Mouse (Mus musculus) testis, adult 2 months (tissue): Measurements from ENCODE around the gene Slc7a1.

Experiments
- CTCF ChIP-seq: fragments of 200-500 bp; IDR thresholded peaks from 2 replicates; pipeline ENCODE4 v1.5.1; 2012; ENCODE audit warnings: low read depth, mild to moderate bottlenecking, inconsistent platforms, low read length, moderate library complexity; ENCODE audit not compliant: control insufficient read depth, insufficient read depth, insufficient replicate concordance
- POLR2A ChIP-seq: fragments of 200-500 bp; IDR thresholded peaks from 2 replicates; pipeline ENCODE4 v1.6.1; 2012; ENCODE audit warnings: low read depth, mild to moderate bottlenecking, inconsistent platforms, low read length, moderate library complexity; ENCODE audit not compliant: control insufficient read depth

- no peak for TF ChIP-seq CTCF
- no peak for TF ChIP-seq POLR2A
These were observed 60.6 kb downstream of the Slc7a1 start for GRCm38 (mm10) chr5:148339126-148339525.
